28 mouse cellular contexts compared by ENCODE assay signal in the genomic region with DNA sequence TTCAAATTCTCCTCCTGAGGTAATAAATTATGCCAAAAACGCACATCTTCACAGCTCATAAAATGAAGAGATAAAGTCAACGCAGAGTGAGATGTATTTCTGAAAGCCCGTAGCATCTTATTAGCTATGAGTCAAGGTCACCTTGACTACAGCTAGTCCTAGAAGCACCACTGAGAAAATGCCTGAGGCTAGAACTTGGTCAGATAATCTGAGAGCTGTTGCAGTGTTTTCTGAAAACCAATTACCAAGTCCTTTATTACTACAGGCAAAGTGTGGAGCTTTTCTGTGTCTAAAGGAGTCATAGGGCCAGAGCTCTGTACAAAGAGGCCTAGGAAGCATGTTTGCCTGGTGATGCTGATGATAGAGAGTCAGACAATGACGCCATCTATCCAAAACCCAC.
A peak's percentile ranks its signal among the peaks of the same experiment; 100 is the strongest.
DNase-seq lines count a peak whose midpoint lies in the region; ATAC-seq and TF ChIP-seq lines count a peak whose summit lies in the region.
"Had no signal": no experiment of that assay in that cellular context is flagged by ENCODE, and none has a peak within 500 bp of the region (broad histone marks: within the 10 kb centered on the region; RNA-seq: fewer than 3 reads in every experiment).

No protein-coding gene starts in this region.

- DNase-seq in hindbrain, postnatal 0 days (ENCODE audit: low spot score) = peak; percentile 23
- DNase-seq in hindbrain, embryonic 14.5 days (ENCODE audit: low spot score) = no peak
- peak; percentile 55 for DNase-seq in midbrain, embryonic 14.5 days
- DNase-seq in midbrain, embryonic 10.5 days (ENCODE audit: low spot score) = no peak
- DNase-seq in midbrain, postnatal 0 days (ENCODE audit: low spot score) = peak; percentile 36
- no peak for DNase-seq in cerebellum, adult 11 months
- DNase-seq: adrenal gland, adult 2 months; adrenal gland, postnatal 10 days; adrenal gland, postnatal 25 days; B cell, adult 2 months; cerebellum, adult 18-20 months; cerebellum, adult 8-10 months; cerebellum, adult 9-11 months; cerebellum, postnatal 14 days; cerebellum, postnatal 36 days; embryo, embryonic 11 days had no signal

- no peaks in the 10 kb centered on the region for H3K36me3 ChIP-seq in hindbrain, postnatal 0 days (ENCODE audit: insufficient read depth, low read length)
- H3K36me3 ChIP-seq in hindbrain, embryonic 14.5 days (replicated peaks; ENCODE audit: control insufficient read depth, insufficient read depth) = no peaks in the 10 kb centered on the region
- H3K36me3 ChIP-seq in midbrain, embryonic 14.5 days (ENCODE audit: control insufficient read depth, insufficient read depth, low read length) = no peaks in the 10 kb centered on the region
- no peaks in the 10 kb centered on the region for H3K36me3 ChIP-seq in midbrain, embryonic 10.5 days
- H3K36me3 ChIP-seq in midbrain, postnatal 0 days (ENCODE audit: insufficient read depth, low read length) = no peaks in the 10 kb centered on the region
- H3K36me3 ChIP-seq in midbrain, embryonic 13.5 days = no peaks in the 10 kb centered on the region
- H3K36me3 ChIP-seq: embryonic facial prominence, embryonic 13.5 days; embryonic facial prominence, embryonic 15.5 days; forebrain, embryonic 10.5 days; forebrain, embryonic 12.5 days; G1E had no signal

- ATAC-seq in hindbrain, postnatal 0 days = no peak
- no peak for ATAC-seq in hindbrain, embryonic 14.5 days (ENCODE audit: low FRiP score)
- no peak for ATAC-seq in midbrain, embryonic 14.5 days (ENCODE audit: low FRiP score, low TSS enrichment)
- no peak for ATAC-seq in midbrain, postnatal 0 days (ENCODE audit: low FRiP score)
- no peak for ATAC-seq in midbrain, embryonic 13.5 days
- ATAC-seq: CD4-positive, CD25-positive, alpha-beta regulatory T cell, adult 4 months; forebrain, embryonic 14.5 days; forebrain, embryonic 16.5 days; Patski had no signal

- TF ChIP-seq CTCF in hindbrain, postnatal 0 days (IDR thresholded peaks at IDR 0.05; ENCODE audit: low read depth) = no peak
- TF ChIP-seq CTCF in midbrain, postnatal 0 days (IDR thresholded peaks at IDR 0.05) = no peak

- no peak overlapping the region for H3K4me3 ChIP-seq in hindbrain, postnatal 0 days (ENCODE audit: low read length)
- H3K4me3 ChIP-seq in hindbrain, embryonic 14.5 days (replicated peaks; ENCODE audit: low read length) = no peak overlapping the region
- H3K4me3 ChIP-seq in midbrain, embryonic 14.5 days (replicated peaks; ENCODE audit: low read depth, low read length) = no peak overlapping the region
- no peak overlapping the region for H3K4me3 ChIP-seq in midbrain, embryonic 10.5 days
- H3K4me3 ChIP-seq in midbrain, postnatal 0 days (ENCODE audit: low read depth, low read length) = no peak overlapping the region
- H3K4me3 ChIP-seq in midbrain, embryonic 13.5 days (replicated peaks) = no peak overlapping the region
- H3K4me3 ChIP-seq: embryonic facial prominence, embryonic 13.5 days; embryonic facial prominence, embryonic 15.5 days; erythroblast, embryonic 14.5 days; forebrain, embryonic 10.5 days; forebrain, embryonic 12.5 days had no signal

- no peaks in the 10 kb centered on the region for H3K9me3 ChIP-seq in hindbrain, postnatal 0 days (ENCODE audit: low read length)
- H3K9me3 ChIP-seq in hindbrain, embryonic 14.5 days (ENCODE audit: control insufficient read depth, low read length) = no peaks in the 10 kb centered on the region
- no peaks in the 10 kb centered on the region for H3K9me3 ChIP-seq in midbrain, embryonic 14.5 days (ENCODE audit: control insufficient read depth, low read length)
- no peaks in the 10 kb centered on the region for H3K9me3 ChIP-seq in midbrain, embryonic 10.5 days (replicated peaks)
- no peaks in the 10 kb centered on the region for H3K9me3 ChIP-seq in midbrain, postnatal 0 days (ENCODE audit: low read length)
- no peaks in the 10 kb centered on the region for H3K9me3 ChIP-seq in midbrain, embryonic 13.5 days
- H3K9me3 ChIP-seq: embryonic facial prominence, embryonic 13.5 days; embryonic facial prominence, embryonic 15.5 days; forebrain, embryonic 10.5 days; forebrain, embryonic 12.5 days; G1E had no signal

- no peaks in the 10 kb centered on the region for H3K27me3 ChIP-seq in hindbrain, postnatal 0 days (ENCODE audit: insufficient read depth, low read length)
- H3K27me3 ChIP-seq in hindbrain, embryonic 14.5 days (ENCODE audit: control insufficient read depth, insufficient read depth, low read length) = no peaks in the 10 kb centered on the region
- H3K27me3 ChIP-seq in midbrain, embryonic 14.5 days (ENCODE audit: control insufficient read depth, insufficient read depth, low read length) = no peaks in the 10 kb centered on the region
- no peaks in the 10 kb centered on the region; the same call in 1 of the 2 replicates for H3K27me3 ChIP-seq in midbrain, embryonic 10.5 days (ENCODE audit: low read depth, poor library complexity, severe bottlenecking)
- H3K27me3 ChIP-seq in midbrain, postnatal 0 days (ENCODE audit: insufficient read depth, low read length) = no peaks in the 10 kb centered on the region
- no peaks in the 10 kb centered on the region for H3K27me3 ChIP-seq in midbrain, embryonic 13.5 days
- H3K27me3 ChIP-seq: CH12.LX; embryonic facial prominence, embryonic 13.5 days; embryonic facial prominence, embryonic 15.5 days; forebrain, embryonic 12.5 days had no signal

- H3K4me1 ChIP-seq in hindbrain, postnatal 0 days (ENCODE audit: insufficient read depth, low read length) = no peaks in the 10 kb centered on the region
- H3K4me1 ChIP-seq in hindbrain, embryonic 14.5 days (replicated peaks; ENCODE audit: control insufficient read depth, insufficient read depth, low read length) = 0 out of 2 replicates have a peak, but pooled peaks cover 4% of the 10 kb centered on the region
- no peaks in the 10 kb centered on the region for H3K4me1 ChIP-seq in midbrain, embryonic 14.5 days (ENCODE audit: control insufficient read depth, insufficient read depth, low read length)
- H3K4me1 ChIP-seq in midbrain, embryonic 10.5 days = peaks cover 5% of the 10 kb centered on the region; the same call in 1 of the 2 replicates
- H3K4me1 ChIP-seq in midbrain, postnatal 0 days (ENCODE audit: insufficient read depth, low read length) = 0 out of 2 replicates have a peak, but pooled peaks cover 3% of the 10 kb centered on the region
- no peaks in the 10 kb centered on the region for H3K4me1 ChIP-seq in midbrain, embryonic 13.5 days (replicated peaks)
- H3K4me1 ChIP-seq: embryonic facial prominence, embryonic 13.5 days; embryonic facial prominence, embryonic 15.5 days; forebrain, embryonic 10.5 days; forebrain, embryonic 12.5 days had no signal

- WGBS in hindbrain, postnatal 0 days = 83% methylated on average over 4 of the region's 4 CpGs
- 84% methylated on average over 4 of the region's 4 CpGs for WGBS in hindbrain, embryonic 14.5 days
- 79% methylated on average over 4 of the region's 4 CpGs for WGBS in midbrain, embryonic 14.5 days
- 88% methylated on average over 4 of the region's 4 CpGs for WGBS in midbrain, embryonic 10.5 days
- WGBS in midbrain, postnatal 0 days = 67% methylated on average over 4 of the region's 4 CpGs
- WGBS in midbrain, embryonic 13.5 days = 86% methylated on average over 4 of the region's 4 CpGs

- no peak overlapping the region for H3K4me2 ChIP-seq in hindbrain, postnatal 0 days (ENCODE audit: low read depth, low read length)
- H3K4me2 ChIP-seq in hindbrain, embryonic 14.5 days (replicated peaks) = no peak overlapping the region
- no peak overlapping the region for H3K4me2 ChIP-seq in midbrain, embryonic 14.5 days (ENCODE audit: low read length)
- no peak overlapping the region for H3K4me2 ChIP-seq in midbrain, postnatal 0 days (ENCODE audit: low read depth, low read length, poor library complexity, severe bottlenecking)
- no peak overlapping the region for H3K4me2 ChIP-seq in midbrain, embryonic 13.5 days (replicated peaks)
- H3K4me2 ChIP-seq: embryonic facial prominence, embryonic 13.5 days; embryonic facial prominence, embryonic 15.5 days; forebrain, embryonic 12.5 days had no signal

- H3K9ac ChIP-seq in hindbrain, postnatal 0 days (replicated peaks; ENCODE audit: low read length) = no peak overlapping the region
- H3K9ac ChIP-seq in hindbrain, embryonic 14.5 days = no peak overlapping the region
- H3K9ac ChIP-seq in midbrain, embryonic 14.5 days (replicated peaks; ENCODE audit: low read length) = no peak overlapping the region
- H3K9ac ChIP-seq in midbrain, postnatal 0 days (replicated peaks; ENCODE audit: low read length, poor library complexity, severe bottlenecking) = no peak overlapping the region
- H3K9ac ChIP-seq in midbrain, embryonic 13.5 days (replicated peaks) = no peak overlapping the region
- H3K9ac ChIP-seq: embryonic facial prominence, embryonic 13.5 days; embryonic facial prominence, embryonic 15.5 days; forebrain, embryonic 12.5 days had no signal

- H3K27ac ChIP-seq in hindbrain, postnatal 0 days = no peak overlapping the region
- no peak overlapping the region for H3K27ac ChIP-seq in hindbrain, embryonic 14.5 days
- no peak overlapping the region for H3K27ac ChIP-seq in midbrain, embryonic 14.5 days (replicated peaks; ENCODE audit: low read depth, low read length)
- no peak overlapping the region for H3K27ac ChIP-seq in midbrain, embryonic 10.5 days (replicated peaks)
- no peak overlapping the region for H3K27ac ChIP-seq in midbrain, postnatal 0 days (ENCODE audit: low read depth, low read length)
- H3K27ac ChIP-seq in midbrain, embryonic 13.5 days = no peak overlapping the region
- H3K27ac ChIP-seq: embryonic facial prominence, embryonic 13.5 days; embryonic facial prominence, embryonic 15.5 days; forebrain, embryonic 10.5 days; forebrain, embryonic 12.5 days had no signal

Comparison
In these comparisons a context has a peak if more than half of its experiments do, and no peak if none do; other contexts are left out.
1. DNase-seq: peak in hindbrain, postnatal 0 days (single experiment), midbrain, embryonic 14.5 days (single experiment) and midbrain, postnatal 0 days (single experiment); none in hindbrain, embryonic 14.5 days (single experiment), midbrain, embryonic 10.5 days (single experiment) and cerebellum, adult 11 months (single experiment).